Mouse (Mus musculus): ENCODE data around the gene Kctd12b. TPM values are rescaled to one million over a fixed set of nuclear protein-coding genes. Genes with fewer than 3 reads are reported as not detected.

Gene Kctd12b
- polyA plus RNA-seq, 1 experiment from 2014 or later = 2.0 TPM

DNA sequence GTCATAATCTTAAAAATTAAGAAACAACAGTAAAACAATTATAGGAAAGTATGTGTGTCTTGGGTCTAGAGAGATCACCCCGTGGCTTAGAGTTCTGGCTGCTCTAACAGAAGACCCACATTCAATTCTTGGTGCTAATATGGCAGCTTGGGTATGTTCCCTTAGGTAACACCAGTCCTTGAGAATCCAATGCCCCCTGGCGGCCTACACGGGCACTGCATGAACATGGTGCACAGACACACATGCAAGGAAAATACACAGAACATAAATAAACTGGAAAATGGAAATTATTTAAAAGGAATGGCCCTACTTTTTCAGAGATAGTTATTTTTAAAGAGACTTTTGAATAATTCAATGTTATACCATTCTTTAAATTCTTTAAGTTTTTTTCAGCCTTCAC lies 55.6 kb downstream of the Kctd12b start:
- no peak for ATAC-seq (replicated peaks)
- H3K36me3 ChIP-seq = no peaks in the 10 kb centered on the region
- WGBS = 79% methylated on average over 3 of the region's 3 CpGs

GRCm38 (mm10) chrX:153636247-153636646 lies 59.9 kb downstream of the Kctd12b start:
- ATAC-seq (replicated peaks) = no peak
- no peaks in the 10 kb centered on the region for H3K36me3 ChIP-seq
- H3K27ac ChIP-seq (replicated peaks) = no peak overlapping the region
- WGBS = 8% methylated on average over 1 of the region's 1 CpGs
- H3K9ac ChIP-seq (replicated peaks) = no peak overlapping the region
- H3K9me3 ChIP-seq = no peaks in the 10 kb centered on the region
- no peak overlapping the region for H3K4me2 ChIP-seq (replicated peaks)
- H3K4me3 ChIP-seq = no peak overlapping the region
- no peaks in the 10 kb centered on the region for H3K4me1 ChIP-seq
- H3K27me3 ChIP-seq = no peaks in the 10 kb centered on the region

More for the DNA sequence above, 55.6 kb downstream of the Kctd12b start:
- H3K9me3 ChIP-seq = no peaks in the 10 kb centered on the region
- H3K27me3 ChIP-seq = no peaks in the 10 kb centered on the region
- H3K4me2 ChIP-seq (replicated peaks) = no peak overlapping the region
- H3K4me1 ChIP-seq = no peaks in the 10 kb centered on the region
- H3K9ac ChIP-seq (replicated peaks) = no peak overlapping the region
- H3K27ac ChIP-seq (replicated peaks) = no peak overlapping the region
- no peak overlapping the region for H3K4me3 ChIP-seq

Other genes starting within 250 kb of the Kctd12b start
- 44.4 and 44.8 TPM in 2 replicates for gene Ubqln2, start 198.2 kb downstream of the Kctd12b start, polyA plus RNA-seq (2015; fragmentation: Nextera tagmentation; extraction: Ambion mirVana)
- gene Cypt3, start 137.8 kb downstream of the Kctd12b start, polyA plus RNA-seq (2015; fragmentation: Nextera tagmentation; extraction: Ambion mirVana) = not detected in 2 replicates
- gene Nbdy, start 27.2 kb upstream of the Kctd12b start, polyA plus RNA-seq (2015; fragmentation: Nextera tagmentation; extraction: Ambion mirVana) = 108 and 110 TPM in 2 replicates
- gene Spin2c, start 135.8 kb upstream of the Kctd12b start, polyA plus RNA-seq (2015; fragmentation: Nextera tagmentation; extraction: Ambion mirVana) = 22.1 and 25.1 TPM in 2 replicates